Mouse (Mus musculus) thymus, adult 18-20 months (tissue): Measurements from ENCODE around the gene Lcorl.
"Not testable (repeated sequence)": the region's sequence is repeated elsewhere in the genome, so short reads cannot be mapped to it uniquely, and the experiment has no call there.

ENCODE experiments used
- DNase-seq, 2 experiments: peaks; one replicate each; pipeline ENCODE4 v3.0.0; 2022; ENCODE audit warnings: mixed read lengths in 2 of 2

Lcorl gene

DNA sequence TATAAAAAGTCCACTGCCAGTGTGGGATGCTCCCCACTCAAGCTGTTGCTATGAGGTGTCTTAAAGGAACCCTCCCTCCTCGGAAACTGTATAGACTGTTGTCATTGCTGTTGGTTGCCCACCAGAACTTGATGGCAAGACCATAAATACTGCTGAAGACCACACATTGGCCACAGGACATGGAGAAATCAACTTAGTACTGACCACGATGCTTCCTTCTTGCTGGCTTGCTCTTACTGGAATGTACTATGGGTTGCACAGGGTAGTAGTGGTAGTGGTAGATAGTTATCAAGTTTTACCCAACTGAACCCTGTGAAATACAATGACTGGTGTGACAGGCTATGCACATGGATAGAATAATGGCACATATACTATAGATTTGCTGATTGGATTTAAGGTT, 150.6 kb downstream of the Lcorl start:
- DNase-seq: no peak

DNA sequence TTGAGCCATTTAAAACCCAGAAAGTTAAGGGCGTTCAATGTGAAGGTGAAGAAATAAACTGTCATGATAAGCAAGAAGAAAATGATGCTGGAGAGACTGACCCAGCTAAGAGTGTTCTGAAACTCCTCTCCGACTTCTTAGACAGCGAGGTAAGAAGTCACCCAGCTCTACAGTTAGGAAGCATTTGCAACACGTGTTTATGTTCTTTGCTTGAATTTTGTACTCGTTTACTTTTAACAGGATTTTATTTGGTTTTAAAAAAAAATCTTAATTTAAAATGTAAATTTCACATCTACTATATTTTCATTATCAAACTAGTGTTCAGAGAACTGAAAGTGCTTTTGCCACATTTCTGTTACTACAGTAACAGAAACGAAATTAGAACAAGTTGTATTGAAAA, 165.7 kb downstream of the Lcorl start:
- DNase-seq: no peak

DNA sequence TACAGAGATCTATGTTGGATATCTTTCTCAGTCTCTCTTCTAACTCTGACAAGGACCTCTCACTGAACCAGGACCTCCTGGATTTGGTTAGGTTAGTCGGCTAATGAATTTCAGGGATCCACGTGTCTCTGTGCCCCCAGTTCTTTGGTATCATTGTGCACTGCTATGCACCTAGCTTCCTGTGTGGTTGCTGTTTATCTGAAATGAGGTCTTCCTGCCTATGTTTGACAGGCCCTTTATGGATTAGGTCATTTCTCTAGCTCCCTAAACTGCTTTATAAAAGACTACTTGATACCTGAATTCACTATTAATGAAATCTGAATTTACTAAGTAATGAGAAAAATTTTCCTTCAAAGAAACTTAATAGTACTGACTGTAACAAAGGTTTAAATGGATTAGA, 166.6 kb downstream of the Lcorl start:
- no peak for DNase-seq

DNA sequence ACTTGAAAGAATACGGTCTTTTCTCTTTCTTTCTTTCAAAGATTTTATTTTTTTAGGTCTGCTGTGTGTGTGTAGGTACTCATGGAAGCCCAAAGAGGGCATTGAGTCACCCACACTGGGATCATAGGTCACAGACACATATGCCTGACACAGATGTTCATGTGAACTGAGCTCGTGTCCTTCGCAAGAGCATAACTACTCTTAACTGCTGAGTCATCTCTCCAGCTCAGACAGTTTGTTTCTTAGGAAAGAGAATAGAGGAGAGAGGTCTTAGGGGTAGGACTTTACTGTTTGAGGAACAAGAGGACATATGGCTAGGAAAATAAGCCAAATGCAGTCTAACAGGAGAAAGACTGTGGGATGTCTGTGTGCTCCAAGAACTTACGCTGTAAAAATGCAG, 168.3 kb downstream of the Lcorl start:
- no peak for DNase-seq

DNA sequence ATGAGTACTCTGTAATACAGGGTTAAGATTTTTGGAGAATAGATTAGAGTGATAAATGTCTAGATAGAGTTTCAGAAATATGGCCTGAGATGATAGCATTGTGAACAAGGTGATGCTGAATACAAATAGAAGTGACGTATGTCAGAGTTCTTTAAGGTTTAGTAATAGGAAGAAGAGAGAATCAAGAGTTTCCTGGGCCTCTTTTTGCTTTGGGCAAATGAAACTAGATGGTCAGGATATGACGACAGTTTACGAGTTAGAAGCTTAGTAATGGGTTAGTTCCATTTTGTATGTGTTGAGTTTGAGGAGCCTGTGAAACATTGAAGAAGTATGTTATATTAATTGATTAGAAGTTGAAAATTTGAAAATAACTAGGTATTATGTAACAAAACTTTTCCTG, 171.2 kb downstream of the Lcorl start:
- DNase-seq: no peak

DNA sequence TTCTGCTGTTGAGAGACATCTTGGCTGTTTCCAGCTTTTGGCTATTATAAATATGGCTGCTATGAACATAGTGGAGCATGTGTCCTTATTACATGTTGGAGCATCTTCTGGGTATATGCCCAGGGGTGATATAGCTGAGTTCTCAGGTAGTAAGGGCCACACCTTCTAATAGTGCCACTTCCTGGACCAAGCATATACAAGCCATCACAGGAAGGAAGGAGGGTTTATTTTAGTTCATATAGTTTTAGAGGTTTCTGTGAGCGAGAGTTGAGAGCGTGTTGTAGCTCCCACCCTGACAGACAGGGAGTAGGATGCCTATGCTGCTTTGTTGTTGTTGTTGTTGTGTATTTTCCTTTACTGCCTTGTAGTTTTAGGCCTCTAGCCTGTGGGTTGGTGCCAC, 172.2 kb downstream of the Lcorl start:
- DNase-seq: no peak

DNA sequence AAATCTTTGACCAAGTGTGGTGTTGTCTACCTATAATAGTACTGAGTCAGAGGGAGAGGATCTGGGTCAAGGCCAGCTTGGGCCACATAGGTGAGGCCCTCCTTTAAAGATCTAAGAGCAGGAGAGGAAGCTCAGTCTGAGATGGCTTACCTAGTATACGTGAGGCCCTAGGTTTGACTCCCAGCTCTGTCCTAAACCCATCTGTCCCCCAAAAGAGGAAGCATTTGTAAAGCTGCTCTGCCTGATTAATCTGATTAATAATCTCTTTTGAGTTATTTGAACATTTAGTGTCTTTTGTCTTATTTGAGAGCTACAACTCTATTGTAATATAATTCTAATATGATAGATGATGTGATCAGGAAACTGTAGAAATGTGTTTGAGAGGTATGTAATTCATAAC, 174.0 kb downstream of the Lcorl start:
- no peak for DNase-seq

DNA sequence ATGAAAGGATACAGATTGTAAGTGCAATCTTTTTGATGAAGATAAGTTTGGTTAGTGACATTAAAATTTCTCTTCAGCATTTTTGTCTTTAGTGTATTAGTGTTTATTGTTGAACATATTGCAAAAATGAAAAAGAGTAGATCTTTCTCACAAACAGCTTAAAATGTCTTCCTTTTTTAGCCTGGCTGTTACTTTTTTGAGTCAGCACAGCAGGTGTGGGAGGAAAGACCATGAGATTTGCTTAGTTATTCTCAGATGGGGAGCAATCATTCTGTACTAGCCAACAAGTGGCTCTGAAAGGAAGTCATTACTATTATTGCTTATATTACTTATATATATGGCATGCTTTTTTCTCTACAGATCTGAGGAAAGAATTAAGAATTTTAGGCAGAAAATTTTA, 177.5 kb downstream of the Lcorl start:
- no peak for DNase-seq

DNA sequence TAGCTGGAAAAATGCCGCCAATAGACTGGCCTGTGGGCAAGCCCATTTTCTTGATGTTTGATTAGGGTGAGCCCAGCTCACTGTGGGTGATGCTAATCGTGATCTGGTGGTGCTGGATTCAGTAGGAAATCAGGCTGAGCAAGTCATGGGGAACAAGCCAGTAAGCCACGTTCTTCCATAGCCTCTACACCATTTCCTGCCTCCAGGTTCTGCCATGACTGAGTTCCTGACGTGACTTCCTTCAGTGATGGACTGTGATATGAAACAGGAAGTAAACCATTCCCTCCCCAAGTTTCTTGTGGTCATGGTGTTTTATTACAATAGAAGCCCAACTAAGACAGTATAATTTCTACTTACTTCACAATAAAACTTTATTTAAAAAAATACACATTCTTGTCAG, 179.8 kb downstream of the Lcorl start:
- DNase-seq: no peak

DNA sequence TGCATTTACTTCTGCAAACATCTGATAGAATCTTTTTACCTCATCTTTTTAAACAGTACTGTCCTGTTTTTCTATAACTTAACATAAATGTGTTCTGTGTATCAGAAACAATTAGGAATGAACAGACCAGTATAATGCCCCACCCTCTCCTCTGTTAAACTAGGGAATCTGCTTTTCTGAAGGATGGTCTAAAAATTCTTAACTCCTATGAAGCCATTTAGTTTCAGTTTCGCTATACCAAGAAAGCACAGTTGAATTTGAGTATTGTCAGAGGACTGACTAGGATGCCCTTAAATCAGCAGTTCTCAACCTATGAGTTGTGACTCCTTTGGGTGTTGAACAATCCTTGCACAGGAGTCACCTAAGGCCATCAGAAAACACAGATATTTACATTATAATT, 182.4 kb downstream of the Lcorl start:
- no peak for DNase-seq

DNA sequence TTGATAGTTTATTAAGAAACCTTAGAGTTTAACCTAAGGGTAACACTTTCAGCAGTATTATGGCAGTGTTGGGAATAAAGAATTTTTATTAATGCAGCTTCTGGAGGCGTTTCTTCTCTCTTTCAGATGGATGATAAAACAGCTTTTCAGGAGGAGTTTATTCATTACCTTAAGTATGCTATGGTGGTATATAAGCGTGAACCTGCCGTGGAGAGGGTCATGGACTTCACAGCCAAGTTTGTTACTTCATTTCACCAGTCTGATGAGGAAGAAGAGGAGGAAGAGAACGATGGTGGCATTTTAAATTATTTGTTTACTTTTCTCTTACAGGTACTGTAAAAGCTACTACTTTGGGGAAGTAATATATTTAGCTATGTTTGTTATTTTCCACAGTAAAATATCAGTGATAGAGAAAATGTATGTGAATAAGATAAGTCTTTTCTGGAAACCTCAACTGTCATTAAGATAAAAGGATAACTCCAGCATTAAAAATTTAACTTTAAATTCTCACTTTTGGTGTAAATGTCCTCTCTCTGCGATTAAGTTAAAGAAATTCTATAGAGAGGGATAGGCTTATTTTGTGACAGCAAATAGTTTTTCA, 186.4 kb downstream of the Lcorl start:
- no peak for DNase-seq

DNA sequence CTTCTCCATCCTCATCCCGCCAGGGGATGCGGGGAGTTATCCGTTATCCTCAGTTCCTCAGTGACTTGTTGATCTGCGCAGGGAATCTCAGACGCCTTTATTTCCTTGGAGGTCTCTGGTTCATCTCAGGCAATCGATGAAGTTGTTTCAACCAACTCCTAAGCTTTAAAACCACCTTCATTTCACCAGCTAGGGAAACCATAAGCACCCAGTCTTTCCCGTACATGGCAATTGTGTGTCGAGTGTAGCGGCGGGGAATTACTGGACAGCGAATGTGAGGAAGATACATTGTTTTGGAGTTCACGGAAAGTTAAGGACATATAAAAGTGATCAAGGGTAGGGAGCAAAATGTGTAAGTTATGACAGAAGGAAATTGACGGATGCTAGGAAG, 187.1 kb downstream of the Lcorl start:
- no peak for DNase-seq

DNA sequence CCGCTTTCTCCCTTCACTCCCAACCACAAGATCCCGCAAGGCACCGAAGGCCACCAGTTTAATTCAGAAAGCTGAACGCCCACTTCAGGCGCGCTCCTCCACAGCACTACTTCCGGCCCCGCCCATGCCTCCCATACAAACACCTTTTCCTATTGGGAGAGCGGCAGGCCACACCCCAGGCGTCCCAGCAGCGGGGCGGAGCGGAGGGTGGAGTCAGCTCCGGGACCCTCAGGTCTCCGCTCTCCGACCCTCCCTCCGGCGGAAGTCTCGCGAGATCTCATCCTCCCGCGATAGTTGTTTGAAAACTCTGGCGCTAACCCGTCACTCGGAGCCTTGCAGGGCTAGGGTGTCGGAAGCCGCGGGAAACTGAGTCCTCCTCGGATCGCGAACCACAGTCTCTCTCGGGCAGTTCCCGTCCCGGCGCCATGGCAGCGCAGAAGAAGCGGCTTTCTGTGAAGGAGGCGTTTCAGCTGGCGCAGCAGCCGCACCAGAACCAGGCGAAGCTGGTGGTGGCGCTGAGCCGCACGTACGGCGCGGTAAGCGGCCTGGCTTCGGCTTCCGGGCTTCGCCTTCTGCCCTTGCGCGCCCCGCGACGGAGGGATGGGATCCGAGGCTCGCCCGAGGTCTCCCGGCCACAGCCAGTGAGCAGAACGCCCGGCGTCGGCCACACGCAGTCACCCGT, 187.7 kb downstream of the Lcorl start, which contains the start of gene Ncapg:
TSS of gene Ncapg (plus strand) at position 322 of the 682 bp plus-strand sequence.
- peak; percentile 97 to 99 for DNase-seq

DNA sequence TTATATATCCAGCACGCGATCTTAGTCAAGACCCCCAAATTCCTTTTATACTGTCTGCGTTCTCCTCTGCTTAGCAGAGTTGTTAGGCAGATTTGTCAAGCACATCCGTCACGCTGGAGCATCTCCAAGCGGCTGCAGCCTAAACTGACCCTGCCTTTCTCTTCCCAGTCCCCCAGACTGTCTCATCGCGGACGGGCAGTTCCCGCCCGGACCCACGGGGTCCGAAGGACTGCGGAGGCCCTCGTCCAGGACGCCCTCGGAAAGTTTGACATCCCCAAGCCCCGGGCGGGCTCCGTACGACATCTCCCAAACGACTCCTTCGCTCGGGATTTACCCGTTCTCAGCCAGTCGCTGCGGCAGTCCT, 188.2 kb downstream of the Lcorl start:
- DNase-seq: no peak

DNA sequence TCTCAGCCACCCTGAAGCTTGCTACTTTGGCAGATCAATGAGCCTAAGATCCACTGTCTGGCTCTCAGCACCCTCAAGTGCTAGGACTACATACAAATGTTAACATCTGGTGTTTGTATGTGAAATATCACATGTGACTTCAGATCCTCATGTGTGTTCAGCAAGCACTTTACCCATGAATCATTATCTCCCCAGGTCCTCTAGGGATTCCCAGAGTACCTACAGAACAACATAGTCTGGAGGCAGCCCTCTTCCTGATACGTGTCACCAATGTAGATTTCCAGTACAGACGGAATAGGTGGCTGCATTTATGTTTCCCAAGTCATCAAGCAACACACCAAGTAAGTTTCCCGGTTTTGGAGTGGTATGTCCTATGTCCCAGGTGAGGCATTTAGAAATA, 188.6 kb downstream of the Lcorl start:
- DNase-seq: no peak

DNA sequence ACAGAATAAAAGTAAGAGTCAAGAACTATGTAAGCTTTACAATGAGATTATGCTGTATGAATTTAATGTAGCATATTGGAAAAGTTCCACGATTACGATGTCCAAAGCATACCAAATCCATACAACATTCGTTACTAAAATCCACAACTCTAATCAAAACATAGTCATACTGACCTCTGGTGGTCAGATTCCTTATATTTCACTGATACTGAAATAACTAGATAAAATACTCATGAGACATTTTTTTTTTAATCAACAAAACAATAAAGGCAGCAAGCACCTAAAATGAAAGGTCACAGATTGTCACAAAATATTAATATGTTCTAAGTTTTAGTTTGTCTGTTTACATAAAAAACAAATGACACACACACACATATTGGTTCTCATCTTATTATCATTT, 189.1 kb downstream of the Lcorl start:
- no peak for DNase-seq

DNA sequence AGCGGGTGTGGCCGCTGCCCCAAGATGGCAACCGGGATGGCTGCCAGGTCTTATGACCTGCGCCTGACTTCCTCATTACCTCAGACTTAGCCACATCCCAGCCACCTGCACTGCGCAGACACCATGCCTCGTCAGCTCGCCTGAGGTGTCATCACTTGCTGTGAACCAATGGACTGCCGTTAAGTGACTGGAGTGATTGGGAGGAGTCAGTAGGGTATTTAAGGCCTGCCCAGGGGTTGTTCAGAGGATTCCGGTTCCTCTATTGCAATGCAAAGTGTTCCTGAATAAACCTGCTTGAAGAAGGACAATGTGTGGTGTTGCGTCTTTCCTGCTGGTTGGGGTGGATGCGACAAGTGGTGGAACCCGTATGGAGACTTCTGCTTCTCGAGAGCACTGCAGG, 199.0 kb downstream of the Lcorl start:
- DNase-seq: not testable (repeated sequence)

DNA sequence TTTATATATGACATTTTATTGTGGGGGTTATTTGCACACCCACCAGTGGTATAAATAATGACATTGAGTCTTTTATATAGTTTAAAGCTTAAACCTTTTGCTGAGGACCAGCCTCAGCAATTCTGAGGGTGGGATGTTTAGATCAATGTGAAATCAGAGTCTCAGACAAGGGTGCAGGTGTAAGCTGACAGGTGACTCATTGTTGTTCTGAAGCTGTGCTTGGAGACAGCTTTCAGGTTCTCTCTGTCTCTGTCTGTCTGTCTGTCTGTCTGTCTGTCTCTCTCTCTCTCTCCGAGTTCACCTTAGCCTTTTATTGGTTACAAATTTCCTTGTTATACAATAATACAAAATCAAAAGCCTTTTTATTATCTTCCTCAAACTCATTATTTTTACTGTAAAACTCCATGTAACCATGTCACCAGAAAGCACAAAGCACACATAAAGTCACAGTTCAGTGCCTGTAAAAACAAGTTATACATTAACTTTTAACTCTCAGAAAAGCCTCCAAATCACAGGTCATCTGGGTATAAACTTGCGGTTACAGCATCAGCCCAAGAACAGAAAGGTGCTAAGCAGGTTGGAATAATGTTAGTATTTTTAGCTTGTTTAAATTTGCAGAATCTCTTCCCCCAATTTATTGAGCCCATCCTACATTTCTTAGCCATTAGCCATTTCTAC, 206.2 kb downstream of the Lcorl start:
- DNase-seq: no peak
